Mouse (Mus musculus): ENCODE data around the gene Cog4. TPM values are rescaled to one million over a fixed set of nuclear protein-coding genes. Genes with fewer than 3 reads are reported as not detected.
"Not testable (repeated sequence)": the region's sequence is repeated elsewhere in the genome, so short reads cannot be mapped to it uniquely, and the experiment has no call there.

Gene Cog4
- polyA plus RNA-seq, 1 experiment from 2014 or later = 79.9 TPM

- not testable (repeated sequence) for H3K4me1 ChIP-seq; H3K27me3 ChIP-seq; H3K4me2 ChIP-seq (replicated peaks); H3K4me3 ChIP-seq (replicated peaks); ATAC-seq (ENCODE audit: insufficient number of reproducible peaks, low FRiP score, low TSS enrichment, low read depth); H3K9ac ChIP-seq; H3K27ac ChIP-seq (replicated peaks); H3K9me3 ChIP-seq (replicated peaks)
- 94% methylated on average over 7 of the region's 7 CpGs for WGBS
- peaks cover 91% of the 10 kb centered on the region for H3K36me3 ChIP-seq
Observed at GRCm38 (mm10) chr8:110861347-110862025, 15.1 kb downstream of the Cog4 start.

GRCm38 (mm10) chr8:110870501-110870900 lies 24.1 kb downstream of the Cog4 start:
- H3K4me1 ChIP-seq = no peaks in the 10 kb centered on the region
- no peaks in the 10 kb centered on the region for H3K9me3 ChIP-seq (replicated peaks)
- H3K4me3 ChIP-seq (replicated peaks) = no peak overlapping the region
- 95% methylated on average over 2 of the region's 2 CpGs for WGBS
- H3K36me3 ChIP-seq = peaks cover 95% of the 10 kb centered on the region
- ATAC-seq (ENCODE audit: insufficient number of reproducible peaks, low FRiP score, low TSS enrichment, low read depth) = no peak
- no peak overlapping the region for H3K4me2 ChIP-seq (replicated peaks)
- no peak overlapping the region for H3K27ac ChIP-seq (replicated peaks)
- H3K27me3 ChIP-seq = no peaks in the 10 kb centered on the region
- no peak overlapping the region for H3K9ac ChIP-seq

- H3K4me3 ChIP-seq (replicated peaks) = no peak overlapping the region
- no peak overlapping the region for H3K27ac ChIP-seq (replicated peaks)
- H3K4me1 ChIP-seq = no peaks in the 10 kb centered on the region
- WGBS = 72% methylated on average over 4 of the region's 4 CpGs
- no peak overlapping the region for H3K4me2 ChIP-seq (replicated peaks)
- ATAC-seq (ENCODE audit: insufficient number of reproducible peaks, low FRiP score, low TSS enrichment, low read depth) = no peak
- H3K9me3 ChIP-seq (replicated peaks) = no peaks in the 10 kb centered on the region
- no peaks in the 10 kb centered on the region for H3K27me3 ChIP-seq
- H3K9ac ChIP-seq = no peak overlapping the region
- peaks cover 93% of the 10 kb centered on the region for H3K36me3 ChIP-seq
Observed at GRCm38 (mm10) chr8:110877862-110878261, 31.5 kb downstream of the Cog4 start.

GRCm38 (mm10) chr8:110881741-110882310 lies 35.4 kb downstream of the Cog4 start:
- peaks cover 96% of the 10 kb centered on the region for H3K36me3 ChIP-seq
- no peak overlapping the region for H3K9ac ChIP-seq
- no peak overlapping the region for H3K27ac ChIP-seq (replicated peaks)
- no peak overlapping the region for H3K4me2 ChIP-seq (replicated peaks)
- no peaks in the 10 kb centered on the region for H3K9me3 ChIP-seq (replicated peaks)
- no peak for ATAC-seq (ENCODE audit: insufficient number of reproducible peaks, low FRiP score, low TSS enrichment, low read depth)
- no peak overlapping the region for H3K4me3 ChIP-seq (replicated peaks)
- WGBS = 96% methylated on average over 10 of the region's 10 CpGs
- H3K4me1 ChIP-seq = no peaks in the 10 kb centered on the region
- no peaks in the 10 kb centered on the region for H3K27me3 ChIP-seq

GRCm38 (mm10) chr8:110883824-110884223 lies 37.4 kb downstream of the Cog4 start:
- Histone ChIP-seq H3K9ac (no peak overlapping the region), H3K27me3 (no peaks in the 10 kb centered on the region), H3K9me3 (replicated peaks) (no peaks in the 10 kb centered on the region), H3K4me3 (replicated peaks) (no peak overlapping the region), H3K36me3 (peaks cover 97% of the 10 kb centered on the region), H3K4me2 (replicated peaks) (no peak overlapping the region), H3K4me1 (no peaks in the 10 kb centered on the region), H3K27ac (replicated peaks) (no peak overlapping the region)
- no peak for ATAC-seq (ENCODE audit: insufficient number of reproducible peaks, low FRiP score, low TSS enrichment, low read depth)
- 94% methylated on average over 18 of the region's 18 CpGs for WGBS

GRCm38 (mm10) chr8:110886634-110887033 lies 40.2 kb downstream of the Cog4 start:
- Histone ChIP-seq H3K27ac (replicated peaks) (no peak overlapping the region), H3K4me3 (replicated peaks) (no peak overlapping the region), H3K4me1 (no peaks in the 10 kb centered on the region), H3K27me3 (no peaks in the 10 kb centered on the region), H3K9ac (no peak overlapping the region), H3K9me3 (replicated peaks) (no peaks in the 10 kb centered on the region), H3K36me3 (peaks cover 79% of the 10 kb centered on the region), H3K4me2 (replicated peaks) (no peak overlapping the region)
- WGBS = 74% methylated on average over 3 of the region's 3 CpGs
- ATAC-seq (ENCODE audit: insufficient number of reproducible peaks, low FRiP score, low TSS enrichment, low read depth) = no peak

GRCm38 (mm10) chr8:110887551-110887950 lies 41.2 kb downstream of the Cog4 start:
- no peaks in the 10 kb centered on the region for H3K4me1 ChIP-seq
- no peaks in the 10 kb centered on the region for H3K27me3 ChIP-seq
- H3K4me3 ChIP-seq (replicated peaks) = no peak overlapping the region
- H3K36me3 ChIP-seq = peaks cover 74% of the 10 kb centered on the region
- ATAC-seq (ENCODE audit: insufficient number of reproducible peaks, low FRiP score, low TSS enrichment, low read depth) = no peak
- no peak overlapping the region for H3K27ac ChIP-seq (replicated peaks)
- 87% methylated on average over 10 of the region's 10 CpGs for WGBS
- H3K9me3 ChIP-seq (replicated peaks) = no peaks in the 10 kb centered on the region
- no peak overlapping the region for H3K4me2 ChIP-seq (replicated peaks)
- H3K9ac ChIP-seq = no peak overlapping the region

- Histone ChIP-seq H3K9me3 (replicated peaks) (no peaks in the 10 kb centered on the region), H3K9ac (no peak overlapping the region), H3K4me2 (replicated peaks) (no peak overlapping the region), H3K36me3 (peaks cover 69% of the 10 kb centered on the region), H3K27me3 (no peaks in the 10 kb centered on the region), H3K4me3 (replicated peaks) (no peak overlapping the region), H3K4me1 (no peaks in the 10 kb centered on the region), H3K27ac (replicated peaks) (no peak overlapping the region)
- no peak for ATAC-seq (ENCODE audit: insufficient number of reproducible peaks, low FRiP score, low TSS enrichment, low read depth)
- 91% methylated on average over 8 of the region's 8 CpGs for WGBS
Observed at GRCm38 (mm10) chr8:110888441-110888840, 42.0 kb downstream of the Cog4 start.

- no peak for ATAC-seq (ENCODE audit: insufficient number of reproducible peaks, low FRiP score, low TSS enrichment, low read depth)
- peaks cover 66% of the 10 kb centered on the region for H3K36me3 ChIP-seq
Observed at GRCm38 (mm10) chr8:110888860-110889259, 42.5 kb downstream of the Cog4 start.

GRCm38 (mm10) chr8:110889904-110890470 lies 43.6 kb downstream of the Cog4 start:
- Histone ChIP-seq H3K4me2 (replicated peaks) (no peak overlapping the region), H3K9ac (no peak overlapping the region), H3K4me3 (replicated peaks) (no peak overlapping the region), H3K36me3 (peaks cover 60% of the 10 kb centered on the region), H3K9me3 (replicated peaks) (no peaks in the 10 kb centered on the region), H3K27me3 (no peaks in the 10 kb centered on the region), H3K4me1 (no peaks in the 10 kb centered on the region), H3K27ac (replicated peaks) (no peak overlapping the region)
- ATAC-seq (ENCODE audit: insufficient number of reproducible peaks, low FRiP score, low TSS enrichment, low read depth) = no peak
- WGBS = 66% methylated on average over 12 of the region's 12 CpGs

More at GRCm38 (mm10) chr8:110888860-110889259, 42.5 kb downstream of the Cog4 start:
- WGBS = 84% methylated on average over 16 of the region's 16 CpGs
- Histone ChIP-seq H3K4me2 (replicated peaks) (no peak overlapping the region), H3K27ac (replicated peaks) (no peak overlapping the region), H3K27me3 (no peaks in the 10 kb centered on the region), H3K4me1 (no peaks in the 10 kb centered on the region), H3K9me3 (replicated peaks) (no peaks in the 10 kb centered on the region), H3K9ac (no peak overlapping the region), H3K4me3 (replicated peaks) (no peak overlapping the region)

GRCm38 (mm10) chr8:110892040-110892439 lies 45.6 kb downstream of the Cog4 start:
- Histone ChIP-seq H3K36me3 (peaks cover 41% of the 10 kb centered on the region), H3K4me2 (replicated peaks) (no peak overlapping the region), H3K9ac (no peak overlapping the region), H3K27ac (replicated peaks) (no peak overlapping the region), H3K4me3 (replicated peaks) (no peak overlapping the region), H3K9me3 (replicated peaks) (no peaks in the 10 kb centered on the region), H3K4me1 (no peaks in the 10 kb centered on the region), H3K27me3 (no peaks in the 10 kb centered on the region)
- 88% methylated on average over 7 of the region's 7 CpGs for WGBS
- ATAC-seq (ENCODE audit: insufficient number of reproducible peaks, low FRiP score, low TSS enrichment, low read depth) = no peak
